Mouse (Mus musculus): ENCODE data around the gene Syk.
A peak's percentile ranks its signal among the peaks of the same experiment; 100 is the strongest.

The Syk gene

GRCm38 (mm10) chr13:52570276-52570675 is 12.7 kb upstream of the Syk start:
- DNase-seq = no peak

GRCm38 (mm10) chr13:52571591-52572384 is 11.2 kb upstream of the Syk start:
- DNase-seq = no peak

- DNase-seq = no peak
Measured at GRCm38 (mm10) chr13:52572451-52573446, 10.2 kb upstream of the Syk start.

GRCm38 (mm10) chr13:52574311-52574710 is 8.7 kb upstream of the Syk start:
- no peak for DNase-seq

- DNase-seq = no peak
Measured at GRCm38 (mm10) chr13:52575483-52575882, 7.5 kb upstream of the Syk start.

GRCm38 (mm10) chr13:52576021-52576614 is 6.9 kb upstream of the Syk start:
- DNase-seq = no peak

- DNase-seq = no peak
Measured at GRCm38 (mm10) chr13:52576841-52577240, 6.1 kb upstream of the Syk start.

- DNase-seq = no peak
Measured at GRCm38 (mm10) chr13:52577326-52577920, 5.5 kb upstream of the Syk start.

GRCm38 (mm10) chr13:52577939-52578338 is 5.0 kb upstream of the Syk start:
- DNase-seq = no peak

- DNase-seq = no peak
Measured at GRCm38 (mm10) chr13:52578776-52579175, 4.2 kb upstream of the Syk start.

GRCm38 (mm10) chr13:52582506-52582877 is 481 bp upstream of the Syk start:
- no peak for DNase-seq

GRCm38 (mm10) chr13:52583943-52584562 is 1.1 kb downstream of the Syk start:
- DNase-seq = no peak

- DNase-seq = peak; percentile 9
Measured at GRCm38 (mm10) chr13:52584654-52585455, 1.9 kb downstream of the Syk start.

- DNase-seq = no peak
Measured at GRCm38 (mm10) chr13:52587761-52588160, 4.8 kb downstream of the Syk start.

GRCm38 (mm10) chr13:52589043-52589442 is 6.1 kb downstream of the Syk start:
- no peak for DNase-seq

- DNase-seq = no peak
Measured at GRCm38 (mm10) chr13:52591831-52592230, 8.9 kb downstream of the Syk start.

GRCm38 (mm10) chr13:52596692-52597091 is 13.7 kb downstream of the Syk start:
- no peak for DNase-seq

GRCm38 (mm10) chr13:52597092-52597678 is 14.2 kb downstream of the Syk start:
- no peak for DNase-seq

GRCm38 (mm10) chr13:52598233-52598632 is 15.3 kb downstream of the Syk start:
- no peak for DNase-seq

- no peak for DNase-seq
Measured at GRCm38 (mm10) chr13:52600015-52600643, 17.2 kb downstream of the Syk start.

- no peak for DNase-seq
Measured at GRCm38 (mm10) chr13:52602752-52603151, 19.8 kb downstream of the Syk start.
